Mouse (Mus musculus) neural tube, embryonic 12.5 days (tissue): ENCODE data around the gene Spata5. TPM values are rescaled to one million over a fixed set of nuclear protein-coding genes. Genes with fewer than 3 reads are reported as not detected.
A peak's percentile ranks its signal among the peaks of the same experiment; 100 is the strongest.

Source experiments
- ATAC-seq: fragments of 200-750 bp; cut with Nextera tagmentation; 2 replicates; pipeline ENCODE4 v1.8.0; 2017; ENCODE audit warnings: low read depth, mild to moderate bottlenecking, moderate TSS enrichment, moderate library complexity; ENCODE audit not compliant: low FRiP score
- H3K27ac ChIP-seq: fragments of 300-500 bp; sonication (generic); 2 replicates; pipeline ENCODE4 v1.5.1; 2016
- H3K27me3 ChIP-seq: fragments of 300-500 bp; sonication (generic); replicated peaks from 2 replicates; pipeline ENCODE4 v1.6.1; 2016; ENCODE audit warnings: mild to moderate bottlenecking
- H3K36me3 ChIP-seq: fragments of 300-500 bp; sonication (generic); 2 replicates; pipeline ENCODE4 v1.6.1; 2016; ENCODE audit warnings: mild to moderate bottlenecking
- H3K4me1 ChIP-seq: fragments of 300-500 bp; sonication (generic); 2 replicates; pipeline ENCODE4 v1.6.1; 2016
- H3K4me2 ChIP-seq: fragments of 300-500 bp; sonication (generic); replicated peaks from 2 replicates; pipeline ENCODE4 v1.6.1; 2016; ENCODE audit warnings: mild to moderate bottlenecking
- H3K4me3 ChIP-seq: fragments of 300-500 bp; sonication (generic); 2 replicates; pipeline ENCODE4 v1.5.1; 2016
- H3K9ac ChIP-seq: fragments of 300-500 bp; sonication (generic); 2 replicates; pipeline ENCODE4 v1.6.1; 2016; ENCODE audit warnings: mild to moderate bottlenecking
- H3K9me3 ChIP-seq: fragments of 300-500 bp; sonication (generic); 2 replicates; pipeline ENCODE4 v1.6.1; 2016; ENCODE audit warnings: mild to moderate bottlenecking
- WGBS: fragments of 180-500 bp; shearing (Covaris S2); methylation state at CpG from one replicate; pipeline ENCODE4 v1.1.7; 2016; 5-methylcytosine and 5-hydroxymethylcytosine counted together
- polyA plus RNA-seq: library from polyadenylated mRNA; unstranded; fragments of >200 nt; fragmentation: Nextera tagmentation; extraction: Ambion mirVana; gene quantifications from 2 replicates; pipeline ENCODE4 v1.2.1, GENCODE M21; 2016

Spata5 gene
- polyA plus RNA-seq, 1 experiment from 2014 or later: 39.8 TPM

- no peak overlapping the region for H3K27ac ChIP-seq
- WGBS: 81% methylated on average over 1 of the region's 1 CpGs
- ATAC-seq: no peak
- no peak overlapping the region for H3K4me3 ChIP-seq
- H3K4me2 ChIP-seq: no peak overlapping the region
- H3K27me3 ChIP-seq: no peaks in the 10 kb centered on the region
- H3K36me3 ChIP-seq: no peaks in the 10 kb centered on the region
- H3K9ac ChIP-seq: no peak overlapping the region
- peaks cover 8% of the 10 kb centered on the region for H3K4me1 ChIP-seq
- no peaks in the 10 kb centered on the region for H3K9me3 ChIP-seq
These were observed 149.1 kb downstream of the Spata5 start for GRCm38 (mm10) chr3:37568780-37569179.

- no peaks in the 10 kb centered on the region for H3K27me3 ChIP-seq
- H3K9ac ChIP-seq: no peak overlapping the region
- H3K4me1 ChIP-seq: peaks cover 8% of the 10 kb centered on the region
- H3K4me2 ChIP-seq: peak overlapping the region; percentile 40
- 18% methylated on average over 22 of the region's 22 CpGs for WGBS
- no peaks in the 10 kb centered on the region for H3K9me3 ChIP-seq
- no peaks in the 10 kb centered on the region for H3K36me3 ChIP-seq
- H3K27ac ChIP-seq: no peak overlapping the region
- H3K4me3 ChIP-seq: no peak overlapping the region
- ATAC-seq: peak; percentile 53
These were observed 150.2 kb downstream of the Spata5 start for GRCm38 (mm10) chr3:37569661-37570566.

GRCm38 (mm10) chr3:37571633-37572032 lies 151.9 kb downstream of the Spata5 start:
- no peak overlapping the region for H3K4me2 ChIP-seq
- no peak overlapping the region for H3K4me3 ChIP-seq
- H3K27me3 ChIP-seq: no peaks in the 10 kb centered on the region
- H3K4me1 ChIP-seq: peaks cover 8% of the 10 kb centered on the region
- no peak for ATAC-seq
- no peaks in the 10 kb centered on the region for H3K36me3 ChIP-seq
- H3K9me3 ChIP-seq: no peaks in the 10 kb centered on the region
- H3K9ac ChIP-seq: no peak overlapping the region
- WGBS: 47% methylated on average over 4 of the region's 4 CpGs
- no peak overlapping the region for H3K27ac ChIP-seq

- no peaks in the 10 kb centered on the region for H3K9me3 ChIP-seq
- no peaks in the 10 kb centered on the region for H3K27me3 ChIP-seq
- no peak overlapping the region for H3K4me2 ChIP-seq
- no peak overlapping the region for H3K4me3 ChIP-seq
- H3K4me1 ChIP-seq: peaks cover 8% of the 10 kb centered on the region
- ATAC-seq: no peak
- WGBS: 64% methylated on average over 6 of the region's 6 CpGs
- no peaks in the 10 kb centered on the region for H3K36me3 ChIP-seq
- H3K9ac ChIP-seq: no peak overlapping the region
- H3K27ac ChIP-seq: no peak overlapping the region
These were observed 152.4 kb downstream of the Spata5 start for GRCm38 (mm10) chr3:37572066-37572465.

GRCm38 (mm10) chr3:37576840-37577239 lies 157.1 kb downstream of the Spata5 start:
- H3K27ac ChIP-seq: no peak overlapping the region
- peaks cover 8% of the 10 kb centered on the region for H3K36me3 ChIP-seq
- no peak for ATAC-seq
- H3K9me3 ChIP-seq: no peaks in the 10 kb centered on the region
- WGBS: 95% methylated on average over 6 of the region's 6 CpGs
- no peaks in the 10 kb centered on the region for H3K27me3 ChIP-seq
- H3K9ac ChIP-seq: no peak overlapping the region
- H3K4me3 ChIP-seq: no peak overlapping the region
- H3K4me1 ChIP-seq: no peaks in the 10 kb centered on the region
- no peak overlapping the region for H3K4me2 ChIP-seq

GRCm38 (mm10) chr3:37577706-37578105 lies 158.0 kb downstream of the Spata5 start:
- Histone ChIP-seq H3K4me2 (no peak overlapping the region), H3K9me3 (no peaks in the 10 kb centered on the region), H3K9ac (no peak overlapping the region), H3K27ac (no peak overlapping the region), H3K36me3 (peaks cover 8% of the 10 kb centered on the region), H3K27me3 (no peaks in the 10 kb centered on the region), H3K4me1 (no peaks in the 10 kb centered on the region), H3K4me3 (no peak overlapping the region)
- no peak for ATAC-seq
- WGBS: 91% methylated on average over 3 of the region's 3 CpGs

GRCm38 (mm10) chr3:37584576-37584975 lies 164.9 kb downstream of the Spata5 start:
- Histone ChIP-seq H3K9ac (no peak overlapping the region), H3K36me3 (peaks cover 2% of the 10 kb centered on the region; the same call in 1 of the 2 replicates), H3K4me2 (no peak overlapping the region), H3K27ac (no peak overlapping the region), H3K27me3 (no peaks in the 10 kb centered on the region), H3K4me3 (no peak overlapping the region), H3K4me1 (peaks cover 6% of the 10 kb centered on the region; the same call in 1 of the 2 replicates), H3K9me3 (no peaks in the 10 kb centered on the region)
- 93% methylated on average over 5 of the region's 5 CpGs for WGBS
- ATAC-seq: no peak

GRCm38 (mm10) chr3:37585967-37586730 lies 166.5 kb downstream of the Spata5 start:
- Histone ChIP-seq H3K4me3 (no peak overlapping the region), H3K27me3 (no peaks in the 10 kb centered on the region), H3K9ac (no peak overlapping the region), H3K4me1 (peaks cover 6% of the 10 kb centered on the region; the same call in 1 of the 2 replicates), H3K36me3 (no peaks in the 10 kb centered on the region), H3K4me2 (peak overlapping the region; percentile 45), H3K27ac (no peak overlapping the region), H3K9me3 (no peaks in the 10 kb centered on the region)
- WGBS: 35% methylated on average over 15 of the region's 15 CpGs
- peak; percentile 56 for ATAC-seq

- Histone ChIP-seq H3K4me3 (no peak overlapping the region), H3K36me3 (no peaks in the 10 kb centered on the region), H3K4me2 (peak overlapping the region; percentile 45), H3K9me3 (no peaks in the 10 kb centered on the region), H3K4me1 (peaks cover 6% of the 10 kb centered on the region; the same call in 1 of the 2 replicates), H3K27ac (no peak overlapping the region), H3K9ac (no peak overlapping the region), H3K27me3 (no peaks in the 10 kb centered on the region)
- no peak for ATAC-seq
- WGBS: 39% methylated on average over 16 of the region's 16 CpGs
These were observed 167.3 kb downstream of the Spata5 start for GRCm38 (mm10) chr3:37586731-37587578.

GRCm38 (mm10) chr3:37595721-37596120 lies 176.0 kb downstream of the Spata5 start:
- H3K27ac ChIP-seq: no peak overlapping the region
- no peak overlapping the region for H3K9ac ChIP-seq
- no peaks in the 10 kb centered on the region for H3K27me3 ChIP-seq
- ATAC-seq: no peak
- H3K9me3 ChIP-seq: no peaks in the 10 kb centered on the region
- H3K4me1 ChIP-seq: peaks cover 2% of the 10 kb centered on the region; the same call in 1 of the 2 replicates
- H3K36me3 ChIP-seq: no peaks in the 10 kb centered on the region
- H3K4me3 ChIP-seq: no peak overlapping the region
- no peak overlapping the region for H3K4me2 ChIP-seq
- WGBS: 58% methylated on average over 10 of the region's 10 CpGs

- no peaks in the 10 kb centered on the region for H3K36me3 ChIP-seq
- 69% methylated on average over 6 of the region's 6 CpGs for WGBS
- no peaks in the 10 kb centered on the region for H3K9me3 ChIP-seq
These were observed 176.8 kb downstream of the Spata5 start for GRCm38 (mm10) chr3:37596519-37596918.

More at GRCm38 (mm10) chr3:37596519-37596918, 176.8 kb downstream of the Spata5 start:
- H3K9ac ChIP-seq: no peak overlapping the region
- H3K4me3 ChIP-seq: no peak overlapping the region
- 0 out of 2 replicates have a peak, but pooled peaks have one; percentile 13 for ATAC-seq
- no peak overlapping the region for H3K4me2 ChIP-seq
- peaks cover 2% of the 10 kb centered on the region; the same call in 1 of the 2 replicates for H3K4me1 ChIP-seq
- H3K27ac ChIP-seq: no peak overlapping the region
- H3K27me3 ChIP-seq: no peaks in the 10 kb centered on the region
